Mouse (Mus musculus): ENCODE results near the gene Arhgap44. TPM values are rescaled to one million over a fixed set of nuclear protein-coding genes. Genes with fewer than 3 reads are reported as not detected.

The Arhgap44 gene
- polyA plus RNA-seq, 1 experiment from 2014 or later: 7.4 TPM

- no peaks in the 10 kb centered on the region for H3K4me1 ChIP-seq (ENCODE audit: insufficient read depth, low read length)
- peaks cover 42% of the 10 kb centered on the region for H3K36me3 ChIP-seq (ENCODE audit: insufficient read depth, low read length)
- H3K9ac ChIP-seq (replicated peaks; ENCODE audit: low read length): no peak overlapping the region
- H3K9me3 ChIP-seq (ENCODE audit: low read length): no peaks in the 10 kb centered on the region
- ATAC-seq (ENCODE audit: low FRiP score, low TSS enrichment): no peak
- H3K4me3 ChIP-seq (ENCODE audit: low read length): no peak overlapping the region
- no peak overlapping the region for H3K4me2 ChIP-seq (replicated peaks; ENCODE audit: low read depth, low read length)
- H3K27ac ChIP-seq (ENCODE audit: low read length): no peak overlapping the region
- WGBS: 49% methylated on average over 5 of the region's 5 CpGs
- H3K27me3 ChIP-seq (ENCODE audit: insufficient read depth, low read length): no peaks in the 10 kb centered on the region
These were observed 159.2 kb downstream of the Arhgap44 start for GRCm38 (mm10) chr11:65003611-65004010.

DNA sequence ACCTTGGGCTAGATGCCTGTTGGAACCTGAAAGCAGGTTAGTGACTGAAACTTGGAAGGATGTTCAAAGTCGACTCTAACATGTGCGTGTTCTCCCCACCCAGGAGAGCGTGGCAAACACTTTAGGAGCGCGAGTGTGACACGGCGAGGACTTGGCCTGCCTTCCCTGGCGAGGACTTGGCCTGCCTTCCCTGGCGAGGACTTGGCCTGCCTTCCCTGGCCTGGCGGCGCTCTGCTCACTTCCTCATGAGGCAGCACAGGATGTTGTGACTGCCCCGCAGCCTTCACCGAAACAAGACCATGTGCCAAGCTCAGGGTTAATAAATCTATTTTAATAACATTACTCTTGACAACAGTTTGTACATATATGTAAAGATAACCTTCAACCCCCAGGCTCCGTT lies 161.0 kb downstream of the Arhgap44 start:
- H3K4me1 ChIP-seq (ENCODE audit: insufficient read depth, low read length): no peaks in the 10 kb centered on the region
- H3K9me3 ChIP-seq (ENCODE audit: low read length): no peaks in the 10 kb centered on the region
- no peak overlapping the region for H3K4me2 ChIP-seq (replicated peaks; ENCODE audit: low read depth, low read length)
- no peak for ATAC-seq (ENCODE audit: low FRiP score, low TSS enrichment)
- no peak overlapping the region for H3K9ac ChIP-seq (replicated peaks; ENCODE audit: low read length)
- peaks cover 52% of the 10 kb centered on the region for H3K36me3 ChIP-seq (ENCODE audit: insufficient read depth, low read length)
- WGBS: 81% methylated on average over 14 of the region's 14 CpGs
- no peak overlapping the region for H3K4me3 ChIP-seq (ENCODE audit: low read length)
- H3K27me3 ChIP-seq (ENCODE audit: insufficient read depth, low read length): no peaks in the 10 kb centered on the region
- no peak overlapping the region for H3K27ac ChIP-seq (ENCODE audit: low read length)

DNA sequence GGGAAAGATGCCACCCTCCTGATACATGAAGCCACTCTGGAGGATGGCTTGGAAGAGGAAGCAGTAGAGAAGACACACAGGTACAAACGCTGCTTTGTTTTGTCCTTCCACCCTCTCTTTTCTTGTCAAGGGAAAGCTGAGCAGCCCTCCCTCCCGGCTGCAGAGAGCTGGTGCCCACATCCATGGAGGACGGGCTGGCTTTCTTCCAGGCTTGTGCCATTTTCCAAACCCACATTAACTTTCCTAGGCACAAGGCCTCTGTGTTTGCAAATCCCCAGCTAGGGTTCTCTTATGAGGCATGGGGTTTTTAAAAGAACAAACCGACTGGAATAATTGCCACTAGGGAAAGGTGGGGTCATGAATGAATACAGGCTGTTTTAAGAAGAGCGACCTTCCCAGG lies 163.1 kb downstream of the Arhgap44 start:
- no peak overlapping the region for H3K4me3 ChIP-seq (ENCODE audit: low read length)
- no peak overlapping the region for H3K9ac ChIP-seq (replicated peaks; ENCODE audit: low read length)
- H3K27ac ChIP-seq (ENCODE audit: low read length): no peak overlapping the region
- peaks cover 56% of the 10 kb centered on the region for H3K36me3 ChIP-seq (ENCODE audit: insufficient read depth, low read length)
- H3K27me3 ChIP-seq (ENCODE audit: insufficient read depth, low read length): no peaks in the 10 kb centered on the region
- H3K9me3 ChIP-seq (ENCODE audit: low read length): no peaks in the 10 kb centered on the region
- H3K4me1 ChIP-seq (ENCODE audit: insufficient read depth, low read length): no peaks in the 10 kb centered on the region
- H3K4me2 ChIP-seq (replicated peaks; ENCODE audit: low read depth, low read length): no peak overlapping the region
- WGBS: 94% methylated on average over 5 of the region's 5 CpGs
- no peak for ATAC-seq (ENCODE audit: low FRiP score, low TSS enrichment)

DNA sequence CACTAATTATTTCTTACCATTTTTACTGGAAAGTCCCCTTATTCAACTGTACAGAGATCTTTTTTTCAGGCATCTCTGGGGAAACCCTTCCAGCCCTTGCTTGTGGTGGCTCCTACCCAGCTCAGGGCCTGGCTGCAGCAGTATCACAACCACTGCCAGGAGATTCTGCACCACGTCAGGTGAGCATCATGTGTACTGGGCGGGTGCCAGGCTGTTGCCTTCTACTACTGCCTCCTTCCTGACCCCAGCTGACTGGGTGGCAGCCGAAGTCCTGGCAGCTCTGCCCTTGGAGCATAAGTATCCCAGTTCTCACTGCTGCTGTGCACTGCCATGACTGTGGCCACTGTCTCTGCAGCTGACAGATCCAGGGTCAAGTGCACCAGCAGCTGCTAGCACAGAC lies 164.3 kb downstream of the Arhgap44 start:
- ATAC-seq (ENCODE audit: low FRiP score, low TSS enrichment): no peak
- no peaks in the 10 kb centered on the region for H3K27me3 ChIP-seq (ENCODE audit: insufficient read depth, low read length)
- H3K9ac ChIP-seq (replicated peaks; ENCODE audit: low read length): no peak overlapping the region
- H3K4me1 ChIP-seq (ENCODE audit: insufficient read depth, low read length): no peaks in the 10 kb centered on the region
- H3K36me3 ChIP-seq (ENCODE audit: insufficient read depth, low read length): peaks cover 63% of the 10 kb centered on the region
- WGBS: 98% methylated on average over 3 of the region's 3 CpGs
- no peak overlapping the region for H3K4me2 ChIP-seq (replicated peaks; ENCODE audit: low read depth, low read length)
- no peaks in the 10 kb centered on the region for H3K9me3 ChIP-seq (ENCODE audit: low read length)
- H3K4me3 ChIP-seq (ENCODE audit: low read length): no peak overlapping the region
- H3K27ac ChIP-seq (ENCODE audit: low read length): no peak overlapping the region

GRCm38 (mm10) chr11:64988556-64988955 lies 174.2 kb downstream of the Arhgap44 start:
- Histone ChIP-seq H3K4me1 (ENCODE audit: insufficient read depth, low read length) (no peaks in the 10 kb centered on the region), H3K9ac (replicated peaks; ENCODE audit: low read length) (no peak overlapping the region), H3K9me3 (ENCODE audit: low read length) (no peaks in the 10 kb centered on the region), H3K36me3 (ENCODE audit: insufficient read depth, low read length) (peaks cover 68% of the 10 kb centered on the region), H3K4me2 (replicated peaks; ENCODE audit: low read depth, low read length) (no peak overlapping the region), H3K4me3 (ENCODE audit: low read length) (no peak overlapping the region), H3K27ac (ENCODE audit: low read length) (no peak overlapping the region), H3K27me3 (ENCODE audit: insufficient read depth, low read length) (no peaks in the 10 kb centered on the region)
- ATAC-seq (ENCODE audit: low FRiP score, low TSS enrichment): no peak
- WGBS: 79% methylated on average over 2 of the region's 2 CpGs

- ATAC-seq (ENCODE audit: low FRiP score, low TSS enrichment): no peak
- H3K4me3 ChIP-seq (ENCODE audit: low read length): peak overlapping the region; percentile 83
- H3K9ac ChIP-seq (replicated peaks; ENCODE audit: low read length): peak overlapping the region; percentile 77
- H3K36me3 ChIP-seq (ENCODE audit: insufficient read depth, low read length): peaks cover 11% of the 10 kb centered on the region
- 10% methylated on average over 9 of the region's 9 CpGs for WGBS
- H3K9me3 ChIP-seq (ENCODE audit: low read length): no peaks in the 10 kb centered on the region
- H3K27ac ChIP-seq (ENCODE audit: low read length): no peak overlapping the region
- peak overlapping the region; percentile 81 for H3K4me2 ChIP-seq (replicated peaks; ENCODE audit: low read depth, low read length)
- H3K4me1 ChIP-seq (ENCODE audit: insufficient read depth, low read length): peaks cover 6% of the 10 kb centered on the region; the same call in 1 of the 2 replicates
- H3K27me3 ChIP-seq (ENCODE audit: insufficient read depth, low read length): no peaks in the 10 kb centered on the region
These were observed 183.3 kb downstream of the Arhgap44 start for GRCm38 (mm10) chr11:64979489-64979845.

GRCm38 (mm10) chr11:64978720-64979488 lies 183.9 kb downstream of the Arhgap44 start, which contains the start of gene Elac2:
TSS of gene Elac2 (plus strand) at chr11:64979038.
- peak within 1 kb of the TSS; percentile 77 for H3K9ac ChIP-seq (replicated peaks; ENCODE audit: low read length)
- H3K4me1 ChIP-seq (ENCODE audit: insufficient read depth, low read length): peaks cover 6% of the 10 kb centered on the region; the same call in 1 of the 2 replicates
- peak within 1 kb of the TSS; percentile 83 for H3K4me3 ChIP-seq (ENCODE audit: low read length)
- under 1% methylated on average over 64 of the region's 65 CpGs for WGBS
- no peaks in the 10 kb centered on the region for H3K9me3 ChIP-seq (ENCODE audit: low read length)
- ATAC-seq (ENCODE audit: low FRiP score, low TSS enrichment): peak; percentile 100
- H3K27me3 ChIP-seq (ENCODE audit: insufficient read depth, low read length): no peaks in the 10 kb centered on the region
- H3K36me3 ChIP-seq (ENCODE audit: insufficient read depth, low read length): peaks cover 6% of the 10 kb centered on the region; the same call in 1 of the 2 replicates
- H3K27ac ChIP-seq (ENCODE audit: low read length): no peak within 1 kb of the TSS
- peak within 1 kb of the TSS; percentile 81 for H3K4me2 ChIP-seq (replicated peaks; ENCODE audit: low read depth, low read length)

DNA sequence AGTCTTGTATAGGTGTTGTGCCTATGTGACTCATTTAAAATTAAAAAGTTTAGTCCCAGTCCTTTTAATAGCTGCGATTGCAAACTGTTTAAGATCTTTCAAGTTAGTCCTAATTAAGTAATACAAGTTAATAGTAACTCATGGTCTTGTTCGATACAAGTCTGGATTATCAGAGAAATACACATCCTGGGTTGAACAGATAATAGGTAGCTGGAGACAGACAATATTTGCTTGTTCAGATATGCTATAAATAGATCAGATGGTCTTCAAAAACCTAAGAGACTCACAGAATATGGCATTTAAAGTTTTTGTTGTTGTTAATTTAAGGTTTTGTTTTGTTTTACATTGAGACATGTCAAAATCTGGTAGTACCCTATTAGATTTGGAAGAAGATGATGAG lies 190.3 kb downstream of the Arhgap44 start:
- no peak overlapping the region for H3K27ac ChIP-seq (ENCODE audit: low read length)
- H3K4me1 ChIP-seq (ENCODE audit: insufficient read depth, low read length): no peaks in the 10 kb centered on the region
- 73% methylated on average over 2 of the region's 2 CpGs for WGBS
- no peaks in the 10 kb centered on the region; the same call in 1 of the 2 replicates for H3K27me3 ChIP-seq (ENCODE audit: insufficient read depth, low read length)
- no peak overlapping the region for H3K9ac ChIP-seq (replicated peaks; ENCODE audit: low read length)
- H3K9me3 ChIP-seq (ENCODE audit: low read length): no peaks in the 10 kb centered on the region
- no peak overlapping the region for H3K4me2 ChIP-seq (replicated peaks; ENCODE audit: low read depth, low read length)
- ATAC-seq (ENCODE audit: low FRiP score, low TSS enrichment): no peak
- H3K36me3 ChIP-seq (ENCODE audit: insufficient read depth, low read length): no peaks in the 10 kb centered on the region
- H3K4me3 ChIP-seq (ENCODE audit: low read length): no peak overlapping the region

- Histone ChIP-seq H3K27ac (ENCODE audit: low read length) (no peak overlapping the region), H3K4me3 (ENCODE audit: low read length) (no peak overlapping the region), H3K9me3 (ENCODE audit: low read length) (no peaks in the 10 kb centered on the region), H3K9ac (replicated peaks; ENCODE audit: low read length) (no peak overlapping the region), H3K4me1 (ENCODE audit: insufficient read depth, low read length) (no peaks in the 10 kb centered on the region), H3K36me3 (ENCODE audit: insufficient read depth, low read length) (no peaks in the 10 kb centered on the region), H3K27me3 (ENCODE audit: insufficient read depth, low read length) (no peaks in the 10 kb centered on the region; the same call in 1 of the 2 replicates), H3K4me2 (replicated peaks; ENCODE audit: low read depth, low read length) (no peak overlapping the region)
- no peak for ATAC-seq (ENCODE audit: low FRiP score, low TSS enrichment)
- 66% methylated on average over 3 of the region's 3 CpGs for WGBS
These were observed 191.2 kb downstream of the Arhgap44 start for GRCm38 (mm10) chr11:64971471-64971988.

GRCm38 (mm10) chr11:64968939-64969342 lies 193.8 kb downstream of the Arhgap44 start:
- Histone ChIP-seq H3K9me3 (ENCODE audit: low read length) (no peaks in the 10 kb centered on the region), H3K4me3 (ENCODE audit: low read length) (no peak overlapping the region), H3K9ac (replicated peaks; ENCODE audit: low read length) (no peak overlapping the region), H3K27me3 (ENCODE audit: insufficient read depth, low read length) (no peaks in the 10 kb centered on the region; the same call in 1 of the 2 replicates), H3K4me2 (replicated peaks; ENCODE audit: low read depth, low read length) (no peak overlapping the region), H3K4me1 (ENCODE audit: insufficient read depth, low read length) (no peaks in the 10 kb centered on the region), H3K27ac (ENCODE audit: low read length) (no peak overlapping the region), H3K36me3 (ENCODE audit: insufficient read depth, low read length) (no peaks in the 10 kb centered on the region)
- 49% methylated on average over 4 of the region's 4 CpGs for WGBS
- ATAC-seq (ENCODE audit: low FRiP score, low TSS enrichment): no peak

All from kidney, embryonic 16.5 days (tissue).